Mouse (Mus musculus): ENCODE data around the gene Tob1. TPM values are rescaled to one million over a fixed set of nuclear protein-coding genes. Genes with fewer than 3 reads are reported as not detected.

Gene Tob1
- 16.8 TPM for polyA plus RNA-seq (2015; fragmentation: Illumina TruSeq; extraction: RNeasy Lipid Tissue Mini Kit (QIAGEN cat#74804); ENCODE audit: insufficient read depth, low replicate concordance)

GRCm38 (mm10) chr11:94211124-94211603 lies at the start of gene Tob1:
Gene Tob1, plus strand, starts transcription at chr11:94211454.

GRCm38 (mm10) chr11:94245955-94246788 lies 34.9 kb downstream of the Tob1 start, which contains the start of gene Wfikkn2:
Gene Wfikkn2, minus strand, starts transcription at chr11:94246005.

Other genes starting within 250 kb of the Tob1 start
- not detected for gene Gm20390, start 243.2 kb upstream of the Tob1 start, polyA plus RNA-seq (2015; fragmentation: Illumina TruSeq; extraction: RNeasy Lipid Tissue Mini Kit (QIAGEN cat#74804); ENCODE audit: insufficient read depth, low replicate concordance)
- gene Nme1, start 242.9 kb upstream of the Tob1 start, polyA plus RNA-seq (2015; fragmentation: Illumina TruSeq; extraction: RNeasy Lipid Tissue Mini Kit (QIAGEN cat#74804); ENCODE audit: insufficient read depth, low replicate concordance) = 69.4 TPM
- gene Spag9, start 215.4 kb upstream of the Tob1 start, polyA plus RNA-seq (2015; fragmentation: Illumina TruSeq; extraction: RNeasy Lipid Tissue Mini Kit (QIAGEN cat#74804); ENCODE audit: insufficient read depth, low replicate concordance) = 92.0 TPM
- 0.77 TPM for gene Wfikkn2, start 34.6 kb downstream of the Tob1 start, polyA plus RNA-seq (2015; fragmentation: Illumina TruSeq; extraction: RNeasy Lipid Tissue Mini Kit (QIAGEN cat#74804); ENCODE audit: insufficient read depth, low replicate concordance)
- not detected for gene Gm21885, start 70.4 kb downstream of the Tob1 start, polyA plus RNA-seq (2015; fragmentation: Illumina TruSeq; extraction: RNeasy Lipid Tissue Mini Kit (QIAGEN cat#74804); ENCODE audit: insufficient read depth, low replicate concordance)
- gene Luc7l3, start 110.5 kb downstream of the Tob1 start, polyA plus RNA-seq (2015; fragmentation: Illumina TruSeq; extraction: RNeasy Lipid Tissue Mini Kit (QIAGEN cat#74804); ENCODE audit: insufficient read depth, low replicate concordance) = 285 TPM
- gene Ankrd40, start 116.5 kb downstream of the Tob1 start, polyA plus RNA-seq (2015; fragmentation: Illumina TruSeq; extraction: RNeasy Lipid Tissue Mini Kit (QIAGEN cat#74804); ENCODE audit: insufficient read depth, low replicate concordance) = 64.1 TPM
- 15.6 TPM for gene Abcc3, start 181.5 kb downstream of the Tob1 start, polyA plus RNA-seq (2015; fragmentation: Illumina TruSeq; extraction: RNeasy Lipid Tissue Mini Kit (QIAGEN cat#74804); ENCODE audit: insufficient read depth, low replicate concordance)